10 mouse cellular contexts compared by ENCODE assay signal in the genomic region with DNA sequence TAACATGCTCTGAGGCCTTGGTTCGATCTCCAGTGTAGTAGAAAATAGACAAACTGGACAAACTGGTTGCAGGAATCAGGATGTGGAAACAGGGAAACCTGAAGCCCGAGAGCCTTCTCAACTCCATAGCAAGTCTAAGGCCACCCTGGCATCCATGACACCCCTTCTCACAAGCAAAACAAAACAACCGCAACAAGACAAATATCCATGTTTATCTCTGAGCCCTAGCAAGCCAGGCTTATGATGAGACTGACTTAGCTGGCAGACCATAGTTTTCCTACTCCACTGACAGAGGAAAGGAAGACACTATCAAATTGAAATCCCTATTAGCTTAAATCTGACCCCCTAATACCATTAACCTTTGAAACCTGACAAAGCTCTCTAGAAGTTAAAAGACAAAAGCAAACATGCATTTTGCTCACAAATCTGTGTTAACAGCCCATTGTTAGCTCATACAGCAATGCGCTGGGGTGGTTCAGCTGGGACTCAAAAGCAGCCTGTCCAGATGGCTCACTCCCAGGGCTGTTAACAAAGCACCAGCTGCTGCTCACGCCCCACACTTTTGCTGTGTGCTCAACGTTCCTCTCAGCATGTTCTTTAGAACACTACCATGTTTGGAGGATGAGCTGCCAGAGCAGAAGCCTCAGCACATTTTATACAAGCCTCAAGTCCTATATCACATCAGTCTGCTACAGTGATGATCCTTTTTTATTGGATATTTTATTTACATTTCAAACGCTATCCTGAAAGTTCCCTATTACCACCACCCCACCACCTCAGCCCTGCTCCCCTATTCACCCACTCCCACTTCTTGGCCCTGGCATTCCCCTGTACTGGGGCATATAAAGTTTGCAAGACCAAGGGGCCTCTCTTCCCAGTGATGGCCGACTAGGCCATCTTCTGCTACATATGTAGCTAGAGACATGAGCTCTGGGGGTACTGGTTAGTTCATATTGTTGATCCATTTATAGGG. TPM values are rescaled to one million over a fixed set of nuclear protein-coding genes. Genes with fewer than 3 reads are reported as not detected.
DNase-seq lines count a peak whose midpoint lies in the region; ATAC-seq lines count a peak whose summit lies in the region.
"Had no signal": no experiment of that assay in that cellular context is flagged by ENCODE, and none has a peak within 500 bp of the region (broad histone marks: within the 10 kb centered on the region; RNA-seq: fewer than 3 reads in every experiment).

No protein-coding gene starts in this region.

- H3K9ac ChIP-seq in embryonic facial prominence, embryonic 12.5 days, result no peak overlapping the region
- H3K9ac ChIP-seq in intestine, embryonic 16.5 days (ENCODE audit: low read depth, low read length), result no peak overlapping the region

- 0 out of 2 replicates have a peak, but pooled peaks have one; percentile 74 for ATAC-seq in embryonic facial prominence, embryonic 12.5 days (ENCODE audit: insufficient number of reproducible peaks, insufficient read depth, low FRiP score, low TSS enrichment)
- peak; percentile 83 for ATAC-seq in intestine, embryonic 16.5 days
- ATAC-seq in erythroblast, adult 5-6 weeks (replicated peaks; ENCODE audit: low FRiP score, poor library complexity, severe bottlenecking), result no peak

- peak; percentile 4 for DNase-seq in ZHBTc4 (ENCODE audit: low read depth, low spot score)
- DNase-seq in lung, postnatal 14 days, result peak; percentile 2
- peak; percentile 52 for DNase-seq in right cerebral cortex, postnatal 14 days
- DNase-seq in adrenal gland, postnatal 14 days, result no peak
- no peak for DNase-seq in T-cell, adult 2 months (ENCODE audit: low spot score)

- H3K36me3 ChIP-seq in embryonic facial prominence, embryonic 12.5 days, result no peaks in the 10 kb centered on the region
- no peaks in the 10 kb centered on the region for H3K36me3 ChIP-seq in intestine, embryonic 16.5 days (ENCODE audit: control insufficient read depth, insufficient read depth, low read length)

- 69% methylated on average over 8 of the region's 8 CpGs for WGBS in embryonic facial prominence, embryonic 12.5 days
- 41% methylated on average over 8 of the region's 8 CpGs for WGBS in intestine, embryonic 16.5 days

- H3K9me3 ChIP-seq in embryonic facial prominence, embryonic 12.5 days, result no peaks in the 10 kb centered on the region
- H3K9me3 ChIP-seq in intestine, embryonic 16.5 days (ENCODE audit: control insufficient read depth, low read length), result no peaks in the 10 kb centered on the region

- H3K4me2 ChIP-seq in embryonic facial prominence, embryonic 12.5 days (replicated peaks), result no peak overlapping the region
- no peak overlapping the region for H3K4me2 ChIP-seq in intestine, embryonic 16.5 days (ENCODE audit: low read depth, low read length)

- no peak overlapping the region for H3K4me3 ChIP-seq in embryonic facial prominence, embryonic 12.5 days
- no peak overlapping the region for H3K4me3 ChIP-seq in intestine, embryonic 16.5 days (ENCODE audit: low read length)
- H3K4me3 ChIP-seq: myocyte had no signal

- H3K4me1 ChIP-seq in embryonic facial prominence, embryonic 12.5 days, result no peaks in the 10 kb centered on the region
- no peaks in the 10 kb centered on the region for H3K4me1 ChIP-seq in intestine, embryonic 16.5 days (ENCODE audit: control insufficient read depth, insufficient read depth, low read length)

- no peak overlapping the region for H3K27ac ChIP-seq in embryonic facial prominence, embryonic 12.5 days
- no peak overlapping the region for H3K27ac ChIP-seq in intestine, embryonic 16.5 days (ENCODE audit: low read length)

- H3K27me3 ChIP-seq in embryonic facial prominence, embryonic 12.5 days, result no peaks in the 10 kb centered on the region
- no peaks in the 10 kb centered on the region for H3K27me3 ChIP-seq in intestine, embryonic 16.5 days (replicated peaks; ENCODE audit: control insufficient read depth, insufficient read depth, low read length)

RNA-seq across cellular contexts. Expression of gene Zpld1, which starts 24.0 kb away (rescaled TPM):
- 2.4 and 3.2 TPM in 2 replicates for polyA plus RNA-seq in embryonic facial prominence, embryonic 12.5 days (2016; fragmentation: Nextera tagmentation; extraction: Ambion mirVana)
- 0.06 and 0.15 TPM in 2 replicates for polyA plus RNA-seq in intestine, embryonic 16.5 days (2015; fragmentation: Nextera tagmentation; extraction: Ambion mirVana)
- not detected in 2 replicates for total RNA-seq in adrenal gland, postnatal 14 days (2021)
- not detected in 2 replicates for total RNA-seq in erythroblast, adult 5-6 weeks (2015; ENCODE audit: low replicate concordance)
- not detected in 2 replicates for total RNA-seq in erythroblast, adult 5-6 weeks (2017; ENCODE audit: low replicate concordance)
- polyA plus RNA-seq: gonadal fat pad, adult 2 months had no signal

Comparison
In these comparisons a context has a peak if more than half of its experiments do, and no peak if none do; other contexts are left out.
1. DNase-seq: peak in ZHBTc4 (single experiment), lung, postnatal 14 days (single experiment) and right cerebral cortex, postnatal 14 days (single experiment); none in adrenal gland, postnatal 14 days (single experiment) and T-cell, adult 2 months (single experiment).